Mouse (Mus musculus) midbrain, postnatal 0 days (tissue): Measurements from ENCODE around the gene Ncor2. TPM values are rescaled to one million over a fixed set of nuclear protein-coding genes. Genes with fewer than 3 reads are reported as not detected.
"Not testable (repeated sequence)": the region's sequence is repeated elsewhere in the genome, so short reads cannot be mapped to it uniquely, and the experiment has no call there.

Source experiments
- ATAC-seq: fragments of 200-750 bp; cut with Nextera tagmentation; 2 replicates; pipeline ENCODE4 v1.8.0; 2017; ENCODE audit warnings: moderate number of reproducible peaks, mild to moderate bottlenecking, moderate TSS enrichment, moderate library complexity; ENCODE audit not compliant: low FRiP score
- DNase-seq: peaks from one replicate; pipeline ENCODE4 v3.0.0-alpha.2; 2015; ENCODE audit warnings: low spot score
- H3K27ac ChIP-seq: fragments of 300-500 bp; sonication (generic); 2 replicates; pipeline ENCODE4 v1.5.1; 2014; ENCODE audit warnings: low read depth, mild to moderate bottlenecking, low read length, mixed read lengths
- H3K27me3 ChIP-seq: fragments of 300-500 bp; sonication (generic); 2 replicates; pipeline ENCODE4 v1.6.1; 2014; ENCODE audit warnings: low read length, control low read depth, mixed read lengths; ENCODE audit not compliant: insufficient read depth
- H3K36me3 ChIP-seq: fragments of 300-500 bp; sonication (generic); 2 replicates; pipeline ENCODE4 v1.6.1; 2014; ENCODE audit warnings: low read length, control low read depth, mixed read lengths; ENCODE audit not compliant: insufficient read depth
- H3K4me1 ChIP-seq: fragments of 300-500 bp; sonication (generic); 2 replicates; pipeline ENCODE4 v1.6.1; 2014; ENCODE audit warnings: mild to moderate bottlenecking, control low read depth, antibody characterized with exemption, low read length, mixed read lengths; ENCODE audit not compliant: insufficient read depth
- H3K4me2 ChIP-seq: fragments of 300-500 bp; sonication (generic); 2 replicates; pipeline ENCODE4 v1.6.1; 2014; ENCODE audit warnings: low read depth, mild to moderate bottlenecking, low read length, mixed read lengths; ENCODE audit not compliant: poor library complexity, severe bottlenecking
- H3K4me3 ChIP-seq: fragments of 300-500 bp; sonication (generic); 2 replicates; pipeline ENCODE4 v1.5.1; 2014; ENCODE audit warnings: low read depth, mild to moderate bottlenecking, low read length, moderate library complexity
- H3K9ac ChIP-seq: fragments of 300-500 bp; sonication (generic); replicated peaks from 2 replicates; pipeline ENCODE4 v1.6.1; 2014; ENCODE audit warnings: mild to moderate bottlenecking, low read length, moderate library complexity, mixed read lengths; ENCODE audit not compliant: poor library complexity, severe bottlenecking
- H3K9me3 ChIP-seq: fragments of 300-500 bp; sonication (generic); 2 replicates; pipeline ENCODE4 v1.6.1; 2016; ENCODE audit warnings: low read length, control low read depth
- CTCF ChIP-seq: IDR thresholded peaks from 2 replicates; pipeline ENCODE4 v1.5.1; 2016; ENCODE audit warnings: antibody characterized with exemption, mild to moderate bottlenecking
- WGBS: fragments of 180-500 bp; shearing (Covaris S2); extraction: QIAGEN DNeasy Blood & Tissue Kit; methylation state at CpG from one replicate; pipeline ENCODE4 v1.1.7; 2014; 5-methylcytosine and 5-hydroxymethylcytosine counted together
- polyA plus RNA-seq: library from polyadenylated mRNA; unstranded; fragments of >200 nt; fragmentation: Nextera tagmentation; extraction: Ambion mirVana; gene quantifications from 2 replicates; pipeline ENCODE4 v1.2.1, GENCODE M21; 2015
- total RNA-seq: library from RNA; depleted of rRNA; stranded (reverse); fragments of >200 nt; gene quantifications from 2 replicates; pipeline ENCODE4 v1.2.3, GENCODE M21; 2014

The Ncor2 gene
- total and polyA plus RNA-seq, 2 experiments from 2014 or later: 17.8 to 22.8 TPM

- H3K4me1 ChIP-seq: peaks cover 2% of the 10 kb centered on the region; the same call in 1 of the 2 replicates
Measured at GRCm38 (mm10) chr5:125221868-125222267, 42.8 kb upstream of the Ncor2 start.

GRCm38 (mm10) chr5:125217426-125218170 is 38.6 kb upstream of the Ncor2 start:
- 44% methylated on average over 9 of the region's 9 CpGs for WGBS
- Histone ChIP-seq H3K4me3 (no peak overlapping the region), H3K27ac (0 out of 2 replicates have a peak overlapping the region, but pooled peaks have one; percentile 4), H3K9ac (no peak overlapping the region), H3K36me3 (no peaks in the 10 kb centered on the region), H3K4me1 (peaks cover 8% of the 10 kb centered on the region; the same call in 1 of the 2 replicates), H3K27me3 (no peaks in the 10 kb centered on the region), H3K9me3 (no peaks in the 10 kb centered on the region), H3K4me2 (no peak overlapping the region)
- TF ChIP-seq CTCF: no peak
- ATAC-seq: no peak
- DNase-seq: no peak

More at GRCm38 (mm10) chr5:125221868-125222267, 42.8 kb upstream of the Ncor2 start:
- no peak overlapping the region for H3K4me2 ChIP-seq
- no peak for TF ChIP-seq CTCF
- H3K9me3 ChIP-seq: no peaks in the 10 kb centered on the region
- H3K27me3 ChIP-seq: no peaks in the 10 kb centered on the region
- no peaks in the 10 kb centered on the region for H3K36me3 ChIP-seq
- H3K27ac ChIP-seq: peak overlapping the region; percentile 51; the same call in 1 of the 2 replicates
- ATAC-seq: peak; percentile 86
- peak; percentile 93 for DNase-seq
- WGBS: 59% methylated on average over 3 of the region's 3 CpGs
- H3K4me3 ChIP-seq: no peak overlapping the region
- H3K9ac ChIP-seq: no peak overlapping the region

GRCm38 (mm10) chr5:125215930-125216459 is 37.0 kb upstream of the Ncor2 start:
- ATAC-seq (peak; percentile 79), DNase-seq (peak; percentile 92)
- Histone ChIP-seq H3K27ac (peak overlapping the region; percentile 51), H3K9me3 (no peaks in the 10 kb centered on the region), H3K4me1 (peaks cover 8% of the 10 kb centered on the region; the same call in 1 of the 2 replicates), H3K4me2 (peak overlapping the region; percentile 33), H3K27me3 (no peaks in the 10 kb centered on the region), H3K9ac (peak overlapping the region; percentile 29; the same call in 1 of the 2 replicates), H3K4me3 (no peak overlapping the region), H3K36me3 (no peaks in the 10 kb centered on the region)
- no peak for TF ChIP-seq CTCF
- 6% methylated on average over 24 of the region's 24 CpGs for WGBS

DNA sequence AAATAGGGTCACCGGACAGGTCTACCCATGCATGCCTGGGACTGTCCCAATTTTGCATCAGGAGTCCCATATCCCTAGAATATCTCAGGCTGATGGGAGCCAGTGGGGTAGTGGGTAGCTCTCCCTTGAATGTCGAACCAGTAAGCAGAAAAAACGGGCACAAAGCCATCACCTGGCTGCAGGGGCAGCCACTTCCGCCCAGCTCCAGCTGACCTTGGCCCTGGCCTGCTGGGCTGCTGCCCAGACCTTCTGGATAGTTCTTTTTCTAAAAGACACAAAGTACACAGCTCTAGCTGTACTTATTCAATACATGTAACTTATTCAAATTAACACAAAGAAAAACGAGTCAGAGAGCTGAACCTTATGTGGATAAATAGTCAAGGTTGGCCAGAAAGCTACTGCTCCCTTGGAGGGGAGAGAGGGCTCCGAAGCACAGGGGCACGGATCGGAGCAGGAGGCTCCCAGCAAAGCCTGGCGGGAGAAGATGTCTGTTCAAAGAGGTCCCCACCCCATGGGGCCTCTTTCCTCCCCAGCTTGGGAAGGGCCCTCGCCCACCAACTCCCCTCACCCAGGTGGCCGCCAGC is 36.4 kb upstream of the Ncor2 start:
- peak overlapping the region; percentile 33 for H3K4me2 ChIP-seq
- peak overlapping the region; percentile 29; the same call in 1 of the 2 replicates for H3K9ac ChIP-seq
- TF ChIP-seq CTCF: no peak
- WGBS: 21% methylated on average over 11 of the region's 11 CpGs
- H3K9me3 ChIP-seq: no peaks in the 10 kb centered on the region
- peak overlapping the region; percentile 51 for H3K27ac ChIP-seq
- H3K4me3 ChIP-seq: no peak overlapping the region
- no peaks in the 10 kb centered on the region for H3K27me3 ChIP-seq
- peak; percentile 71 for DNase-seq
- ATAC-seq: no peak; the same call in 1 of the 2 replicates
- peaks cover 8% of the 10 kb centered on the region; the same call in 1 of the 2 replicates for H3K4me1 ChIP-seq
- H3K36me3 ChIP-seq: no peaks in the 10 kb centered on the region

DNA sequence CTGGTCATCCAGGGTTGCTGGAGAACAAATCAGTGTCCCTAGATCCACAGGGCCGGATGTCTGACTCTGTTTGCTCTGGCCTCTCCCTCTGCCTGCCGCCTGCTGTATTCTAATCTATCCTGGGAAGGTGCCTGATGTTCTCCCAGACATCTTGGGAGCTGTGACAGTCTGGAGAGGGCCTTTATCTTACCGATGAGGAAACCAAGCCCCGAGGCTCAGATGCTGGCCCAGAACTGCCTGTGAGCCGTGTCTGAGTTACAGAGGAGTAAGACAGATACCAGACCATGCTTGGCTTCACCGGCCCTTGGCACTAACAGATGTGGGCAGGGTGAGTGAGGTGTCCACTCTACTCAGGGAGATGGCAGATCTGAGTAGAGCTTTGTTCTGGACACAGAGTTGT is 35.0 kb upstream of the Ncor2 start:
- WGBS: 85% methylated on average over 6 of the region's 6 CpGs
- H3K36me3 ChIP-seq: no peaks in the 10 kb centered on the region
- H3K4me1 ChIP-seq: peaks cover 8% of the 10 kb centered on the region; the same call in 1 of the 2 replicates
- DNase-seq: no peak
- no peak overlapping the region for H3K9ac ChIP-seq
- no peaks in the 10 kb centered on the region for H3K27me3 ChIP-seq
- no peaks in the 10 kb centered on the region for H3K9me3 ChIP-seq
- no peak for ATAC-seq
- H3K4me3 ChIP-seq: no peak overlapping the region
- TF ChIP-seq CTCF: no peak
- no peak overlapping the region for H3K27ac ChIP-seq
- no peak overlapping the region for H3K4me2 ChIP-seq

DNA sequence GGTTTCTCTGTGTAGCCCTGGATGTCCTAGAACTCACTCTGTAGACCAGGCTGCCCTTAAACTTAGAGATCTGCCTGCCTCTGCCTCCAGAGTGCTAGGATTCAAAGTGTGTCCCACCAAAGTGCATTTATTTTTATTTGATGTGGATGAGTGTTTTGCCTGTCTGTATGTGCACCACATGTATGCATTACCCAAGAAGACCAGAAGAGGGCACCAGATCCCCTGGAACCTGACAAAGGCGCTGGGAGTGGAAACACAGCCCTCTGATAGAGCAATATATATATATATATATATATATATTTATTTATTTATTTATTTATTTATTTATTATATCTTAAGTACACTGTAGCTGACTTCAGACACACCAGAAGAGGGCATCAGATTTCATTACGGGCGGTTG is 25.9 kb upstream of the Ncor2 start:
- not testable (repeated sequence) for H3K4me1 ChIP-seq, H3K9me3 ChIP-seq, H3K27me3 ChIP-seq, H3K9ac ChIP-seq, H3K4me2 ChIP-seq, H3K4me3 ChIP-seq, H3K27ac ChIP-seq, DNase-seq, ATAC-seq, H3K36me3 ChIP-seq
- WGBS: 92% methylated on average over 3 of the region's 3 CpGs
- TF ChIP-seq CTCF: peak; percentile 58
